Mouse (Mus musculus) left cerebral cortex, adult 18-20 months (tissue): ENCODE measurements around the gene Banf1. TPM values are rescaled to one million over a fixed set of nuclear protein-coding genes. Genes with fewer than 3 reads are reported as not detected.

Experiments
- DNase-seq, 2 experiments: peaks; one replicate each; pipeline ENCODE4 v3.0.0; 2021 to 2022; ENCODE audit warnings: low spot score in 2 of 2, mixed read lengths in 1 of 2
- total RNA-seq, 2 experiments: library from RNA; stranded (reverse); gene quantifications; 2 replicates each; pipeline ENCODE4 v1.2.3; 2021

Banf1 gene
- total RNA-seq, 2 experiments from 2014 or later, result 83.5 to 84.2 TPM

- no peak for DNase-seq
These were observed 43.2 kb downstream of the Banf1 start for GRCm38 (mm10) chr19:5323801-5324200.

Other genes starting within 250 kb of the Banf1 start
- 100 to 1,000 TPM; 261 to 289 TPM for gene Klc2, start 248.6 kb downstream of the Banf1 start, total RNA-seq
- gene Pacs1, start 94.0 kb downstream of the Banf1 start, total RNA-seq, result 10 to 100 TPM; 57.3 to 61.0 TPM
- 100 to 1,000 TPM; 209 to 213 TPM for gene Sf3b2, start 71.7 kb downstream of the Banf1 start, total RNA-seq
- 10 to 100 TPM; 70.5 to 73.8 TPM for gene Gal3st3, start 68.8 kb downstream of the Banf1 start, total RNA-seq
- not detected for gene Catsper1, start 31.4 kb downstream of the Banf1 start, total RNA-seq
- gene Cst6, start 17.6 kb downstream of the Banf1 start, total RNA-seq, result 10 to 100 TPM; 25.4 to 26.9 TPM
- gene Eif1ad, start 427 bp downstream of the Banf1 start, total RNA-seq, result 10 to 100 TPM; 22.6 to 26.3 TPM
- 10 to 100 TPM; 78.4 to 88.6 TPM for gene Sart1, start 21.5 kb upstream of the Banf1 start, total RNA-seq
- gene Tsga10ip, start 35.4 kb upstream of the Banf1 start, total RNA-seq, result not detected
- 100 to 1,000 TPM; 263 to 283 TPM for gene Drap1, start 57.8 kb upstream of the Banf1 start, total RNA-seq
- gene AI837181, start 58.0 kb upstream of the Banf1 start, total RNA-seq, result 10 to 100 TPM; 73.6 to 75.6 TPM
- gene Fosl1, start 80.4 kb upstream of the Banf1 start, total RNA-seq, result not detected
- gene Ccdc85b, start 90.7 kb upstream of the Banf1 start, total RNA-seq, result 10 to 100 TPM; 28.3 to 31.5 TPM
- gene Fibp, start 93.4 kb upstream of the Banf1 start, total RNA-seq, result 10 to 100 TPM; 91.2 to 98.9 TPM
- gene Ctsw, start 101.3 kb upstream of the Banf1 start, total RNA-seq, result under 1 TPM; 0.33 to 0.61 TPM
- 10 to 100 TPM; 12.9 to 15.9 TPM for gene Efemp2, start 106.8 kb upstream of the Banf1 start, total RNA-seq
- 10 to 100 TPM; 28.0 to 33.9 TPM for gene Mus81, start 121.2 kb upstream of the Banf1 start, total RNA-seq
- 1,000 to 10,000 TPM; 1,316 to 1,327 TPM for gene Cfl1, start 123.3 kb upstream of the Banf1 start, total RNA-seq
- gene 1700020D05Rik, start 136.6 kb upstream of the Banf1 start, total RNA-seq, result 1 to 10 TPM; 5.3 to 6.7 TPM
- 10 to 100 TPM; 88.3 TPM for gene Snx32, start 143.4 kb upstream of the Banf1 start, total RNA-seq
- not detected for gene Ovol1, start 193.5 kb upstream of the Banf1 start, total RNA-seq
- gene Ap5b1, start 200.9 kb upstream of the Banf1 start, total RNA-seq, result 1 to 10 TPM; 5.7 to 6.1 TPM
- 10 to 100 TPM; 83.1 to 83.4 TPM for gene Rnaseh2c, start 234.7 kb upstream of the Banf1 start, total RNA-seq
- 10 to 100 TPM; 92.6 to 96.3 TPM for gene Kat5, start 243.1 kb upstream of the Banf1 start, total RNA-seq